Mouse (Mus musculus) gastrocnemius, postnatal 36 days (tissue): ENCODE results near the gene Nck1. TPM values are rescaled to one million over a fixed set of nuclear protein-coding genes. Genes with fewer than 3 reads are reported as not detected.

ENCODE experiments used
- total RNA-seq, 2 experiments: library from RNA; stranded (reverse); gene quantifications; 2 replicates each; pipeline ENCODE4 v1.2.3; 2021

The Nck1 gene
- total RNA-seq, 2 experiments from 2014 or later, result 26.3 to 27.3 TPM

Other genes starting within 250 kb of the Nck1 start
- 1 to 10 TPM; 1.5 TPM for gene Il20rb, start 59.3 kb downstream of the Nck1 start, total RNA-seq
- under 1 TPM; 0.27 to 0.64 TPM for gene Slc35g2, start 25.0 kb upstream of the Nck1 start, total RNA-seq
- gene Stag1, start 51.7 kb upstream of the Nck1 start, total RNA-seq, result 10 to 100 TPM; 17.8 to 24.4 TPM